Mouse (Mus musculus): Measurements from ENCODE around the gene Csf2rb.
"Not testable (repeated sequence)": the region's sequence is repeated elsewhere in the genome, so short reads cannot be mapped to it uniquely, and the experiment has no call there.

Csf2rb gene

GRCm38 (mm10) chr15:78327753-78328341, 2.3 kb downstream of the Csf2rb start:
- not testable (repeated sequence) for DNase-seq (ENCODE audit: low read depth)

GRCm38 (mm10) chr15:78328520-78329097, 3.1 kb downstream of the Csf2rb start:
- DNase-seq (ENCODE audit: low read depth): no peak

GRCm38 (mm10) chr15:78329972-78330371, 4.4 kb downstream of the Csf2rb start:
- not testable (repeated sequence) for DNase-seq (ENCODE audit: low read depth)

- DNase-seq (ENCODE audit: low read depth): no peak
Observed at GRCm38 (mm10) chr15:78330706-78331105, 5.2 kb downstream of the Csf2rb start.

DNA sequence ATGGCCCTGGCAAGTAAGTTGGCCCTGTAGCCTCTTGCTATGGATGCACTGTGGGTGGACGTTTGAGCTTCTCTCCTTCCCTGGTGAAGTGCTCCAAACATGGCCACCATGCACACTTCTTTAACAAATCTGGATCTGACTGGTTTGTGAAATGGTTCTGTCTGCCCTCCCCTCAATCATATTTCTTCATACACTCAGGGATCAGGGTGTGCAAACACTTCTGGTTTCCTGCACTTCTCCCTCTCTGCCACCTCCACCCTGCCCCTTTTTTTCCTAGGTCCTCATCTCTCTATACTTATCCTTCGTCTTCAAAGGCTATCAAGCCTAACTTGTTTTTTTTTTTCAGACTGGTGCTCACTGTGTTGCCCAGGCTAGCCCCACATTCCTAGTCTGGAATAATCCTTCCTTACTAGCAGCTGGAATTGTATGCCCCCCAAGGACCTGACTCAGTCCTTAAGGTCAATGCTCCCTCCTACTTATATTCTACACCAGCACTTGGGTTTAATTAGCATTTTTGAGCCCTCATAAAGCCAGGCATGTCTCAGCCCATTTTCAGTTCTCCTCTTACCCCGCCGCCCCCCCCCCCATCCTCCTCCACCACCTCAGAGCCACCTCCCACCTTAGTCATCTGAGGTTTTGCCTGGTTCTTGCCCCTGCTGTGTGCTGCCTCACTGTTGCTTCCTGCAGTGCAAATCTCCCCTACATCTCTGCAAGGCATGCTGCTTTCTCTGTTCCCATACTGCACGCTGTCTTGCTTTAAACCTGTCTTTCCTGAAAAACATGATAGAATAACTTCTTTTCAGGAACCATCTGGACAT, 6.2 kb downstream of the Csf2rb start:
- DNase-seq (ENCODE audit: low read depth): no peak

- DNase-seq (ENCODE audit: low read depth): no peak
Observed at GRCm38 (mm10) chr15:78332981-78333380, 7.4 kb downstream of the Csf2rb start.

GRCm38 (mm10) chr15:78334380-78334779, 8.8 kb downstream of the Csf2rb start:
- no peak for DNase-seq (ENCODE audit: low read depth)

DNA sequence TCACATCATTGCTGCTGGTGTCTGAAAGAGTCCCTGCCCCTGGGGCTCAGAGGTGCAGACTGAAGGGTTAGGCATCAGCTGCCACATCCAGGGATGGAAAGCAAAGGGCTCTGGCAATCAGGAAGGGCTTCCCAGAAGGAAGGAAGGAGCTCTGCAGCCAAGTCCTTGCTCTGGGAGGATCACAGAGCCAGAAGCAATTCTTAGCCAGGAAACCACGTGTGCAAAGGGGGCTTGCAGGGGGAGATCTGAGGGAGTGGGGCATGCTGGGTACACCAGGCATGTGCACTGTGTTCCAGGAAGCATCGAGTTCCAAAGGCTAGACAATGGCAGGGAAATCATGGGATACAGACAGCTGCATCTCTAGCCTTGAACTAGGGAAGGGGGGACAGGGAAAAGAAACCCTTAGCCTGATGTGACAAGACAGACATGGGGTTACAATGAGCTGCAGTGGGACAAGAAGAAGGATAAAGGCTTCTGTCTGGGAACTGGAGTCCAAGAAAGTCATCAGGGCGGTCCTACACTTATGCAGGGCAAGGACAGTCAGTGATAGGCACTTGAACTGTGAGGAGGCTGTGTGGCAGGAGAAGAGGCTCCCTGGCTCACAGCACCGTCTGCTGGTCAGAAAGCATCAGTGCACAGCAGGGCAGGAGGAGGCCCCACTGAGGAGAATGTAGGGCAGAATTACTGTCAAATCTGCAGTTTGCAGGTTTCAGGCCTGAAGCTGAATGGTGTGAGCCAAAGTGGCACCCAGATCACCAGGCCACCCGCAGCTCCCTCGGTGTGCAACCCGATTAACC, 14.3 kb downstream of the Csf2rb start:
- peak; percentile 55 for DNase-seq (ENCODE audit: low read depth)

- not testable (repeated sequence) for DNase-seq (ENCODE audit: low read depth)
Observed at GRCm38 (mm10) chr15:78340919-78341318, 15.4 kb downstream of the Csf2rb start.

- no peak for DNase-seq (ENCODE audit: low read depth)
Observed at GRCm38 (mm10) chr15:78343683-78344082, 18.1 kb downstream of the Csf2rb start.

- no peak for DNase-seq (ENCODE audit: low read depth)
Observed at GRCm38 (mm10) chr15:78344567-78344966, 19.0 kb downstream of the Csf2rb start.

- no peak for DNase-seq (ENCODE audit: low read depth)
Observed at GRCm38 (mm10) chr15:78351586-78352165, 26.1 kb downstream of the Csf2rb start.

DNA sequence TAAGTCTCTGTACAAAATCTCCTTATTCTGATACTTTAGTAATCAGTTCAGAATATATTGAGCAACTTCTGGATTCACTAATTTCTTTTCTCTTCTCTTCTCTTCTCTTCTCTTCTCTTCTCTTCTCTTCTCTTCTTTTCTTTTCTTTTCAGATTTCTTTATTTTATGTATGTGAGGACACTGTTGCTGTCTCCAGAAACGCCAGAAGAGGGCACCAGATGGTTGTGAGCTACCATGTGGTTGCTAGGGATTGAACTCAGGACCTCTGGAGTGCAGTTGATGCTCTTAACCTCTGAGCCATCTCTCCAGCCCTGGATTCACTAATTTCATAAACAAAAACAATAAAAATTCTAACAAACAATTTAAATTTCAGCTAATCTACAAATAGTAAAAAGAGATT, 29.4 kb downstream of the Csf2rb start:
- DNase-seq (ENCODE audit: low read depth): peak; percentile 72

GRCm38 (mm10) chr15:78355548-78355947, 30.0 kb downstream of the Csf2rb start:
- no peak for DNase-seq (ENCODE audit: low read depth)

GRCm38 (mm10) chr15:78365916-78366315, 40.4 kb downstream of the Csf2rb start:
- no peak for DNase-seq (ENCODE audit: low read depth)

DNA sequence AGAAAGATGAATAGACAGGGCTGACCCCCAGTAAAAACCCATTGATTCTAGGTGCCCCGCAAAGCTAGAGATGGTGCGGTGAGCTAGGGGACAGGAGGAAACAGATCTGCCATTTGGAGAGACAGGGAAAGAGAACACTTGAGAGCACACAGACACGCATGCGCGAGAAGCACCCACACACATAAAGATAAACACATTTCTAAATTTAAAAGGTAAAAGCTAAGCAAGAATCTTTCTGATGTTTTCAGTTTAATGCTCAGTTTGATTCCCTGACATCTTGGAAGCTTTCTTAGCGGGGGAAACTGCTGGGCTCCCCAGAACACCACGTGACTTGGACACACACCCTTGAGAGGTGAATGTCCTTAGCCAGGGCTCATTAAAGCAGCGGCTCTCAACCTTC, 41.3 kb downstream of the Csf2rb start:
- no peak for DNase-seq (ENCODE audit: low read depth)

DNA sequence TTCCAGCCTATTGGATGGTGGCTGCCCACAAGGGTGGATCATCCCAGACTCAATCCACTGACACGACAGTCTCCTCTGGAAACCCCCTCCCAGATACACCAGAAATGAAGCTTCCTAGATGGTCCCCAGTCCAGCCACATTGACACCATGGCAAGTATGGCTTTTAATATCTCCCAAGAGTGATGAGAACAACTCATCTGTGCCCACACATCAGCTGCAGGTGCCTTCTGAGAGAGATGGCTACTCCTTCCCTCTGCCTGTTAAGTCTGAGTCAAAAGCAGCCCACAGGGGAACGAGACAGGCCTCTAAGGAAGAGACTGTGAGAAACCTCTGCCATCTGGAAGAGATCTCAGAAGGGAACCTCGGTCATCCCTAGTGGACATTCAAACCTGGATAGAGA, 42.3 kb downstream of the Csf2rb start:
- DNase-seq (ENCODE audit: low read depth): no peak

DNA sequence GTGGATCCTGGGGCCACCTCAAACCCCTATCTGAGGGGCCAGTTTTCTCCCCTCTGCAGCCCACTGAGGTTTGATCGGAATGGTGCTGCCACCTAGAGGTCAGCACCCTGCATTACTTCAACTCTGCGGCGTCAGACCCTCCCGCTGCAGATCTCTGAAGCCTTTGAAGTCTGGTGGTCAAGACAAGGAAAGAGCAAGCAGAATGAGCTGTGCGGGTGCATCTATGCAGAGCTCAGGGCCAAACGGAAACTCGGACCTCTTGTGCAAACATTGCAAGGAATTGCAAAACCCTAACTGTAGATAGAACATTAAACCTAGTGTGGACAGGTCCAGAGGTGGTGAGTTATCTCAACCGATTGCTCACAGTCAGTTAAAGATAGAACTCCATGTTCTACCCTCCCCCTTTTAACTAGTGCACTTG, 43.4 kb downstream of the Csf2rb start:
- peak; percentile 69 for DNase-seq (ENCODE audit: low read depth)

DNA sequence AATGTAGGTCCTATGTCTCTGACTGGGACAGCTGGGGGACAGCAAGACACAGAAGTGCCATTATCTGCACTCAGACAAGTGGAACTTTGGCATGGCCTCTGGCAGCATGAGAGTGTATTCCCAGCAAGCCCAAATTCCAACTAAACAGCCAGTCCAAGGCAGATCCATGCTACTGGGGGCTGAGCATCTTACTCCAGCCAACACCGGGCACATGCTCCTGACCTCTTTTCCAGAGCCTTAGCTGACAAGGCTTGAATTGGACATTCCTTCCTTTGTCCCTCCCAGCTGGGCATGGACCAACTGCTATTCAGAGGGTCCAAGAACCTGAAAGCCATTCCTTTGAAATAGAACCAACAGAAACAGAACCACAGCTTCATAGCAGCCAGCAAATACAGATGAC, 44.1 kb downstream of the Csf2rb start:
- no peak for DNase-seq (ENCODE audit: low read depth)

DNA sequence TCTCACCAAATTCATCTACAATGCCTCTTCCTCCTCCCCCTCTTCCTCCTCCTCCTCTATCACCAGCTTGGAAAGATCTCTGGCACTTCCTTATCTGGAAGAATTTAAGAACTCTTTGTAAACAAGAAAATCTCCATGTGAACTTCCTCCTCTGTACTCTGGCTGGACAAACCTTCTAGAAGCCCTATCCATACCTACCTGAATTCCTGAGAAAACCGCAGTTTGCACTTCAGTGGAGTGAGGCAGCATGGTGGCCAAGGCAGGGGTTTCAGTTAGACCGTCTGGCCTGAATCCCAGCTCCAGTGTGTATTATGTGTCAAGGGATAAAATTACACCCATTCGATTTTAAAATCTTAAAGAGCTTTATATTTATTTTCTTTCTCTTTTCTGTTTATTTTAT, 47.2 kb downstream of the Csf2rb start:
- DNase-seq (ENCODE audit: low read depth): no peak

- DNase-seq (ENCODE audit: low read depth): no peak
Observed at GRCm38 (mm10) chr15:78374204-78374603, 48.7 kb downstream of the Csf2rb start.

DNA sequence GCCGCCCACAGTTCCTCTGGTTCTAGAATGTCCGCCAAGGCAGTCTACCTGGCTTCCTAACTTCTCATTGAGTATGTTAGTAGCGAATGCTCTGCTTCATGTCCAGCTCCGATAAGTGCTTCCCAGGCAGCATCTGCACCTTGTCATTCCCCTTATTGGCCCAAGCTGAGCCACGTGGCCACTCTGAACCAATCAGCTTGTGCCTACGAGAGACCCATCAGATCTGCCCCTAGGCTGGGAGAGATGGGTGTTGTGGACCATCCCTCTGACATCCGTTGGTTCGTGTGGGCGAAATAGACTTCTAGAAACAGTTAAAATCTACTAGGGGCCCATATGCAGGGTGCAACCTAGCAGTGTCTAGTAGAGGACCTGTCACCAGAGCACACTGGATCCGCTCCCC, 52.3 kb downstream of the Csf2rb start:
- DNase-seq (ENCODE audit: low read depth): no peak

Data from induced T-regulatory cell, adult 2 months (primary cell).